Mouse (Mus musculus) embryonic facial prominence, embryonic 11.5 days (tissue): ENCODE results near the gene Ikzf4. TPM values are rescaled to one million over a fixed set of nuclear protein-coding genes. Genes with fewer than 3 reads are reported as not detected.

Experiments
- ATAC-seq: fragments of 200-750 bp; cut with Nextera tagmentation; replicated peaks from 2 replicates; pipeline ENCODE4 v1.8.0; 2017; ENCODE audit warnings: low read depth; ENCODE audit not compliant: insufficient number of reproducible peaks, low FRiP score, low TSS enrichment
- DNase-seq: peaks from one replicate; pipeline ENCODE4 v3.0.0-alpha.2; 2015; ENCODE audit warnings: low spot score
- H3K27ac ChIP-seq: fragments of 300-500 bp; sonication (generic); replicated peaks from 2 replicates; pipeline ENCODE4 v1.5.1; 2014; ENCODE audit warnings: mild to moderate bottlenecking, low read depth, low read length, control low read depth
- H3K27me3 ChIP-seq: fragments of 300-500 bp; sonication (generic); 2 replicates; pipeline ENCODE4 v1.6.1; 2014; ENCODE audit warnings: mild to moderate bottlenecking, low read length, moderate library complexity, mixed read lengths; ENCODE audit not compliant: control insufficient read depth, insufficient read depth
- H3K36me3 ChIP-seq: fragments of 300-500 bp; sonication (generic); replicated peaks from 2 replicates; pipeline ENCODE4 v1.6.1; 2014; ENCODE audit warnings: low read depth, mild to moderate bottlenecking, low read length, moderate library complexity, mixed read lengths; ENCODE audit not compliant: control insufficient read depth, insufficient read depth
- H3K4me1 ChIP-seq: fragments of 300-500 bp; sonication (generic); 2 replicates; pipeline ENCODE4 v1.6.1; 2014; ENCODE audit warnings: low read length, mixed read lengths; ENCODE audit not compliant: control insufficient read depth, insufficient read depth
- H3K4me2 ChIP-seq: fragments of 300-500 bp; sonication (generic); 2 replicates; pipeline ENCODE4 v1.6.1; 2014; ENCODE audit warnings: low read depth, mild to moderate bottlenecking, control low read depth, low read length, moderate library complexity
- H3K4me3 ChIP-seq: fragments of 300-500 bp; sonication (generic); 2 replicates; pipeline ENCODE4 v1.5.1; 2014; ENCODE audit warnings: low read depth, low read length, control low read depth
- H3K9ac ChIP-seq: fragments of 300-500 bp; sonication (generic); replicated peaks from 2 replicates; pipeline ENCODE4 v1.6.1; 2014; ENCODE audit warnings: mild to moderate bottlenecking, control low read depth, low read length
- H3K9me3 ChIP-seq: fragments of 300-500 bp; sonication (generic); replicated peaks from 2 replicates; pipeline ENCODE4 v1.6.1; 2016; ENCODE audit warnings: mild to moderate bottlenecking, low read length, inconsistent platforms, mixed read lengths; ENCODE audit not compliant: control insufficient read depth
- WGBS: fragments of 180-500 bp; shearing (Covaris S2); extraction: QIAGEN DNeasy Blood & Tissue Kit; methylation state at CpG from one replicate; pipeline ENCODE4 v1.1.7; 2014; 5-methylcytosine and 5-hydroxymethylcytosine counted together
- polyA plus RNA-seq: library from polyadenylated mRNA; unstranded; fragments of >200 nt; fragmentation: Nextera tagmentation; extraction: Ambion mirVana; gene quantifications from 2 replicates; pipeline ENCODE4 v1.2.1, GENCODE M21; 2014

Ikzf4 gene
- polyA plus RNA-seq, 1 experiment from 2014 or later: 3.5 TPM

DNA sequence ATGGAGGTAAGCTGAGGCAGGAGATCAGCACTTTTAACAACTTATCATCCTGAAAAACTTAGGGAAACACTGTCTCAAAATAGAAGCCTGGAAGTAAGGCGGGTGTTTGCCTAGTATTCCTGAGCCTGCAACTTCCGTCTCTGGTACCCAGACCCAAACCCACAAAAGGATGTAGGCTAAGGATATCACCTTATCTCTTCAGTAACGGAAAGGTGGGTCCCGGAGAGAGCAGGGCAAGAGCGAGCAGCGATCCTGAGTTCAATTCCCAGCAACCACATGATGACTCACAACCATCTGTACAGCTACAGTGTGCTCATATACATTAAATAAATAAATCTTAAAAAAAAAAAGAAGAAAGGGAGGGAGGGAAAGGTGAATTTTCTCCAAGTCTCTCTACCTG is 54.4 kb downstream of the Ikzf4 start:
- no peak overlapping the region for H3K27ac ChIP-seq
- peaks cover 23% of the 10 kb centered on the region for H3K27me3 ChIP-seq
- H3K4me1 ChIP-seq: no peaks in the 10 kb centered on the region
- H3K4me2 ChIP-seq: no peak overlapping the region
- ATAC-seq (no peak), DNase-seq (no peak)
- WGBS: 88% methylated on average over 6 of the region's 6 CpGs
- no peak overlapping the region for H3K9ac ChIP-seq
- H3K4me3 ChIP-seq: no peak overlapping the region
- H3K36me3 ChIP-seq: no peaks in the 10 kb centered on the region
- no peaks in the 10 kb centered on the region for H3K9me3 ChIP-seq

DNA sequence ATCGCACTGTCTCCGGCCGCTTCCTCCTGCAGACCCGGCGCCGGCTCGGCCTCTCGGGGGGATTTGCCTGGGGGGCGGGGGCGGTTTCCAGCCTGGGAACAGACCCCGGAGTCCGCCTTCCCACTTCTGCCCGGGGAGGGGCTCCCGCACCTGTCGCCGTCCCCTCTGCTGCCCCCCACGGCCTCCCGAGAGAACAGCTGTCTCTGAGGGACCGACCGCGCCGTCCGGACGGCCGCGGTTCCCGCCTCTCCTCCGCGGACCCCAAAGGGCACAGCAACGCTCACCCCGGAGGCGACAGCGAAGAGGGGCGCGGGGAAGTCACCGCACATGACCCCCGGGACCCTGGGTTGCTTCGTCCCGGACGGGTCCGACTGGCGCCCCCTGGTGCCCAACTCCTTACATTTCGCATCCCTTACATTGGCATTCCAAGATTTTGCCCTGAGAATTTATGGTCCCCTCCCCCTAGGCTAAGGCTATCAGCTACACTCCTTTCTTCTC is 55.5 kb downstream of the Ikzf4 start:
- H3K4me2 ChIP-seq: peak overlapping the region; percentile 65
- H3K27me3 ChIP-seq: peaks cover 23% of the 10 kb centered on the region
- WGBS: under 1% methylated on average over 40 of the region's 43 CpGs
- H3K9me3 ChIP-seq: no peaks in the 10 kb centered on the region
- H3K36me3 ChIP-seq: no peaks in the 10 kb centered on the region
- H3K4me1 ChIP-seq: no peaks in the 10 kb centered on the region
- DNase-seq (peak; percentile 86), ATAC-seq (peak; percentile 21; the same call in 1 of the 2 replicates)
- H3K4me3 ChIP-seq: peak overlapping the region; percentile 38
- H3K9ac ChIP-seq: peak overlapping the region; percentile 32
- no peak overlapping the region; the same call in 1 of the 2 replicates for H3K27ac ChIP-seq

DNA sequence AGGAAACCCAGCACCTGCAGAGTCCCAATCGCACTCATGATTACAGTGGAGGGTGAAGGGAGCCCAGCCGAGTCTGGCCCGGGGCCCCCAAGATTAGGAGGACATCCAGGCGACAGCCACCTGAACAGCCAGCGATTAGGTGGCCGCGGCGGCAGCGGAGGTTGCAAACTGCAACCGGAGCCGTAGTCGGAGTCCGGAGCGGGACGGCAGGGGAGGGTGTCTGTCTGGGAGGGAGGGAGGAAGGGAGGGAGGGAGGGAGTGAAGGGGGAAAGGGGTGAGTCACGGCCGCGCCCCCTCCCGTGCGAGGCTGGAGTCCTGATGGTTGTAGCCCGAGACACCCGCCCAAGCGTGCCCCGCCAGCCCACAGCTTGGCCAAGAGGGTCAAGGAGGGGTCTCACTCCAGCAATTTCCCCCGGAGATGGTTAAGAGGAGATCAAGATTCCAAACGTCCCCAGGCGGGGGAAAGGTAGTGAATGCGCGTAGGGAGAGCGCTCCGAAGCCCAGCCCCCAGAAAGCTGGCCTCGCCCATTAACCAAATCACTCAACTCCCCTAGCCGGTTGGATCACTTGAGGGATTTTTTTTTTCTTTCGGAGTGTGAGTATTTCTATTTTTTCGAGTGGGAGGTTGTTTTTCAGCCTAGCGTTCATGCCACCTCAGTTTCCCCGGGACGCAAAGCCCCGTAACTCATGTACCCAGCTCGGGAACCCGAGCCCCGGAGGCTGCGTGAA is 56.2 kb downstream of the Ikzf4 start, which contains the start of gene Erbb3:
Gene Erbb3 (minus strand): TSS at position 189 of the 729 bp plus-strand sequence.
- Histone ChIP-seq H3K9me3 (no peaks in the 10 kb centered on the region), H3K4me2 (peak within 1 kb of the TSS; percentile 65), H3K9ac (peak within 1 kb of the TSS; percentile 45), H3K27me3 (peaks cover 23% of the 10 kb centered on the region), H3K4me3 (peak within 1 kb of the TSS; percentile 38), H3K27ac (peak within 1 kb of the TSS; percentile 63), H3K36me3 (no peaks in the 10 kb centered on the region), H3K4me1 (no peaks in the 10 kb centered on the region)
- peak; percentile 76 for DNase-seq
- peak; percentile 40 for ATAC-seq
- under 1% methylated on average over 43 of the region's 43 CpGs for WGBS

DNA sequence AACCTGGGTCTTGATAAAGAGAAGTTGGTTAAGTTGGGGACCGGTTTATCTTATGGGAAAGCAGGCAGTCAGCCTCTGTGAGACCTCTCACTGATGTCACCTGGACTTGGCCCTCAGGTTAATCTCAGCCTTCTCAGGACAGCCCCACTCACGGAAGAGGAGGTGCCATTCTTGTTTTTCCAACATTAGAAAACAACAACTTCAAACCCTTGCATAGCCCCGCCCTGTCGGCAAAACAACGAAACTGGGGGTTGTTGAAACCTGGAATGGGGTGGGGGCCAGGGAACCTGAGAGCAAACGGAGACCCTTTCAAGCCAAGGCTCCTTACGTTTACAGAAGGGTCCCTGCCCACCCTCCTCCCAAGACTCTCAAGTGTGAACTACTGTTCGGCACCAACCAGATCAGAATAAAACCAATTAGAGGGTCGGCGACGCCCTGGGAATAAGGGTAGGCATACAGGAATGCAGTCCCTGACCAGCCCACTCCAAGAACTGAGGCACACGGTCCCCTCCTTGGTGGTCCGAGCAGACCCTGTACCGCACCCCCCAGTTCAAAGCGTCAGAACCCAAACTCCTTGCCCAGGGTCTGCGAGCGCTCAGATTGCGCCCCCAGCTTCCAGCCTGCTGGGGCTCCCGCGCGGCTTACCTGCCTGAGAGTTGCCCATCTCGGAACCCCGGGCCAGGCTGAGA is 56.9 kb downstream of the Ikzf4 start:
- 2% methylated on average over 23 of the region's 23 CpGs for WGBS
- Histone ChIP-seq H3K9me3 (no peaks in the 10 kb centered on the region), H3K4me1 (no peaks in the 10 kb centered on the region), H3K36me3 (no peaks in the 10 kb centered on the region), H3K4me3 (peak overlapping the region; percentile 38), H3K4me2 (peak overlapping the region; percentile 65), H3K9ac (peak overlapping the region; percentile 45), H3K27ac (peak overlapping the region; percentile 63), H3K27me3 (peaks cover 23% of the 10 kb centered on the region)
- no peak for DNase-seq
- ATAC-seq: peak; percentile 21; the same call in 1 of the 2 replicates

DNA sequence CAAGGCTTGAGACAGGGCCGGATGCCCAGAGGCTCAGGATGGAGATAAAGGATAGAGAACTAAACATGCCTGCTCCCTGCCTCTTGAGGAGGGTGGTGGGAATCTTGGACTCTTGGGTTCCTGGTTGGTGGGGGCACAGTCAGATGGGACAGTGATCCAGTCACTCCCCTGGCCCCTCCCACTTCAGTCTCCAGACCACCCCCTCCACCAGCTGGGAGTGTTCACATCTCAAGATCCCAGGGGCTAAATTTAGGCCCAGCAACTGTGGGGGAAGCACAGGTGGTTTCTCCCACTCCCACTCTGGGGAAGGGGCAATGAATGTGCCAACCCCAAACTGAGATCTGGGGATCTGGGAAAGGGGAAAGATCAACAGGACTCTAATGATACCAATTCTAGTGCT is 57.7 kb downstream of the Ikzf4 start:
- no peaks in the 10 kb centered on the region; the same call in 1 of the 2 replicates for H3K4me1 ChIP-seq
- DNase-seq: no peak
- H3K9ac ChIP-seq: peak overlapping the region; percentile 9; the same call in 1 of the 2 replicates
- H3K9me3 ChIP-seq: no peaks in the 10 kb centered on the region
- no peak for ATAC-seq
- H3K36me3 ChIP-seq: no peaks in the 10 kb centered on the region
- H3K4me3 ChIP-seq: peak overlapping the region; percentile 2; the same call in 1 of the 2 replicates
- peak overlapping the region; percentile 19; the same call in 1 of the 2 replicates for H3K4me2 ChIP-seq
- H3K27ac ChIP-seq: 0 out of 2 replicates have a peak overlapping the region, but pooled peaks have one; percentile 8
- peaks cover 23% of the 10 kb centered on the region for H3K27me3 ChIP-seq
- 23% methylated on average over 1 of the region's 1 CpGs for WGBS

DNA sequence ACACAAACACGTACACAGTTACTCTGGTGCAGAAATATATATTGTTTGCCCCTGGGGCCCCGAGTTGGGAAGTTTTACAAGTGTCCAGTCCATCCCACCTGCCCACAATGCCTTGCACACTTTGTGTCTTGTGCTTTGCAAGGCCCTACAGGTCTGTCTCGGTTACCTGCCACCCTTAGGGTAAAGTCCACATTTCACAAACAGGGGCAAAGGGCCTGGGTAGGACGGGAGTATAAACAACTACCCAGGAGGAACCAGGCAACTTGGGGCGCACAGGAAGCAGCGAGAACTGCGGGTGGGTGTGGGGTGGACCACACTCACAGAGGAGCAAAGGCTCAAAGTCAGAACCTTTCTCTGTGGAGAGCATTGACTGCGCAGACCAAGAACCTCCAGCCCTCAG is 58.1 kb downstream of the Ikzf4 start:
- Histone ChIP-seq H3K9ac (peak overlapping the region; percentile 9), H3K4me3 (no peak overlapping the region), H3K27me3 (peaks cover 23% of the 10 kb centered on the region), H3K9me3 (no peaks in the 10 kb centered on the region), H3K4me1 (no peaks in the 10 kb centered on the region; the same call in 1 of the 2 replicates), H3K36me3 (no peaks in the 10 kb centered on the region), H3K27ac (0 out of 2 replicates have a peak overlapping the region, but pooled peaks have one; percentile 8), H3K4me2 (peak overlapping the region; percentile 23; the same call in 1 of the 2 replicates)
- no peak for ATAC-seq
- 30% methylated on average over 8 of the region's 8 CpGs for WGBS
- no peak for DNase-seq

DNA sequence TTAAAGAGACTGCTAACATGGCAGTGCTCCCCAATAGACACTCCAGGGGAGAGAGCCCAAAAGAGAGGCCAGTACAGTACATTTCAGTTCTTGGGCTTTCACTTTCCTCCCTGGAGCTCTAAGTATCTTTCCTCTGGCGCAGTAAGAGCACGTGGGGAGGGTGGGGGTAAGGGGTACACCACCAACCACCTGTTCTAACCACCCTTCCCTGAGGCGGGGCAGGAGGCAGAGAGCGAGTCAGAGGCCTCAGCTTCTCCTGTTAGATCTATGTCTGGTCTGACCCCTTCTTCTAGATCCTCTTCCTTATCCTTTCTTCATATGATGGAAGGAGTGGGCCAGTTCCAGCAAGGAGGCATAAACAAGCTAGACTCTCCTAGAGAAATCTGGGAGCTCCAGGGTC is 58.7 kb downstream of the Ikzf4 start:
- ATAC-seq (no peak), DNase-seq (no peak)
- Histone ChIP-seq H3K4me1 (no peaks in the 10 kb centered on the region; the same call in 1 of the 2 replicates), H3K4me3 (0 out of 2 replicates have a peak overlapping the region, but pooled peaks have one; percentile 3), H3K9ac (peak overlapping the region; percentile 3; the same call in 1 of the 2 replicates), H3K27me3 (peaks cover 23% of the 10 kb centered on the region), H3K36me3 (no peaks in the 10 kb centered on the region), H3K27ac (no peak overlapping the region), H3K9me3 (no peaks in the 10 kb centered on the region), H3K4me2 (no peak overlapping the region; the same call in 1 of the 2 replicates)
- 25% methylated on average over 4 of the region's 4 CpGs for WGBS
